Mouse (Mus musculus) heart, postnatal 0 days (tissue): ENCODE measurements at regions not wholly inside any gene's neighbourhood (a gene's known extent, or its start where the extent isn't known, plus 50 kb on each side); places are given as distances from the start of the nearest gene placed in this dataset.

Experiments used
- CTCF ChIP-seq: IDR thresholded peaks from 2 replicates; pipeline ENCODE4 v1.5.1; 2016; ENCODE audit warnings: antibody characterized with exemption, control low read depth, low read depth
- EP300 ChIP-seq: IDR thresholded peaks from 2 replicates; pipeline ENCODE4 v1.6.1; 2016; ENCODE audit warnings: antibody characterized with exemption, low read depth

GRCm38 (mm10) chr9:87408805-87409204 is 153.5 kb upstream of the Cep162 start:
- no peak for TF ChIP-seq EP300
- TF ChIP-seq CTCF: no peak
